Mouse (Mus musculus) midbrain, postnatal 0 days (tissue): ENCODE results near the gene Ikzf3. TPM values are rescaled to one million over a fixed set of nuclear protein-coding genes. Genes with fewer than 3 reads are reported as not detected.

Experiments used
- ATAC-seq: fragments of 200-750 bp; cut with Nextera tagmentation; 2 replicates; pipeline ENCODE4 v1.8.0; 2017; ENCODE audit warnings: moderate number of reproducible peaks, mild to moderate bottlenecking, moderate TSS enrichment, moderate library complexity; ENCODE audit not compliant: low FRiP score
- DNase-seq: peaks from one replicate; pipeline ENCODE4 v3.0.0-alpha.2; 2015; ENCODE audit warnings: low spot score
- H3K27ac ChIP-seq: fragments of 300-500 bp; sonication (generic); 2 replicates; pipeline ENCODE4 v1.5.1; 2014; ENCODE audit warnings: low read depth, mild to moderate bottlenecking, low read length, mixed read lengths
- H3K27me3 ChIP-seq: fragments of 300-500 bp; sonication (generic); 2 replicates; pipeline ENCODE4 v1.6.1; 2014; ENCODE audit warnings: low read length, control low read depth, mixed read lengths; ENCODE audit not compliant: insufficient read depth
- H3K36me3 ChIP-seq: fragments of 300-500 bp; sonication (generic); 2 replicates; pipeline ENCODE4 v1.6.1; 2014; ENCODE audit warnings: low read length, control low read depth, mixed read lengths; ENCODE audit not compliant: insufficient read depth
- H3K4me1 ChIP-seq: fragments of 300-500 bp; sonication (generic); 2 replicates; pipeline ENCODE4 v1.6.1; 2014; ENCODE audit warnings: mild to moderate bottlenecking, control low read depth, antibody characterized with exemption, low read length, mixed read lengths; ENCODE audit not compliant: insufficient read depth
- H3K4me2 ChIP-seq: fragments of 300-500 bp; sonication (generic); 2 replicates; pipeline ENCODE4 v1.6.1; 2014; ENCODE audit warnings: low read depth, mild to moderate bottlenecking, low read length, mixed read lengths; ENCODE audit not compliant: poor library complexity, severe bottlenecking
- H3K4me3 ChIP-seq: fragments of 300-500 bp; sonication (generic); 2 replicates; pipeline ENCODE4 v1.5.1; 2014; ENCODE audit warnings: low read depth, mild to moderate bottlenecking, low read length, moderate library complexity
- H3K9ac ChIP-seq: fragments of 300-500 bp; sonication (generic); replicated peaks from 2 replicates; pipeline ENCODE4 v1.6.1; 2014; ENCODE audit warnings: mild to moderate bottlenecking, low read length, moderate library complexity, mixed read lengths; ENCODE audit not compliant: poor library complexity, severe bottlenecking
- H3K9me3 ChIP-seq: fragments of 300-500 bp; sonication (generic); 2 replicates; pipeline ENCODE4 v1.6.1; 2016; ENCODE audit warnings: low read length, control low read depth
- CTCF ChIP-seq: IDR thresholded peaks from 2 replicates; pipeline ENCODE4 v1.5.1; 2016; ENCODE audit warnings: antibody characterized with exemption, mild to moderate bottlenecking
- WGBS: fragments of 180-500 bp; shearing (Covaris S2); extraction: QIAGEN DNeasy Blood & Tissue Kit; methylation state at CpG from one replicate; pipeline ENCODE4 v1.1.7; 2014; 5-methylcytosine and 5-hydroxymethylcytosine counted together
- polyA plus RNA-seq: library from polyadenylated mRNA; unstranded; fragments of >200 nt; fragmentation: Nextera tagmentation; extraction: Ambion mirVana; gene quantifications from 2 replicates; pipeline ENCODE4 v1.2.1, GENCODE M21; 2015
- total RNA-seq: library from RNA; depleted of rRNA; stranded (reverse); fragments of >200 nt; gene quantifications from 2 replicates; pipeline ENCODE4 v1.2.3, GENCODE M21; 2014

The Ikzf3 gene
- total and polyA plus RNA-seq, 2 experiments from 2014 or later = 0.05 to 0.16 TPM

- WGBS = 37% methylated on average over 3 of the region's 3 CpGs
- TF ChIP-seq CTCF = peak; percentile 36
- Histone ChIP-seq H3K4me3 (no peak overlapping the region), H3K27me3 (no peaks in the 10 kb centered on the region), H3K36me3 (peaks cover 17% of the 10 kb centered on the region), H3K9me3 (no peaks in the 10 kb centered on the region), H3K4me2 (no peak overlapping the region), H3K27ac (no peak overlapping the region), H3K9ac (no peak overlapping the region), H3K4me1 (peaks cover 20% of the 10 kb centered on the region)
- no peak for DNase-seq
- ATAC-seq = no peak
These were observed 37.7 kb upstream of the Ikzf3 start for GRCm38 (mm10) chr11:98583571-98583970.

DNA sequence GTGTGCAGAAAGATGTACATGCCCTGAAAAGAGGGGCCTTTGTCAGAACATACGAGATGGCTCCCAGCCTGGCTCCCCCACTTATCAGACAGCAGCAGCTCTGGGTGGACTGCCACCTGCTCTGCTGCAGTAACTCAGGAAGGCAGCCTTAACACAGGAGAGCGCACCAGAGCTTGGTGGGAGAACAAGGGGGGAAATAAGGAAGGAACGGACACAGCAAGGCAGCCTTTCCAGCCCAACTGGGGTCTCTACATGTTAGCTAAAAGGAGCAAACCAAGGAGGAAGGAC, 37.4 kb upstream of the Ikzf3 start:
- ATAC-seq = no peak
- 88% methylated on average over 3 of the region's 3 CpGs for WGBS
- no peak for DNase-seq

DNA sequence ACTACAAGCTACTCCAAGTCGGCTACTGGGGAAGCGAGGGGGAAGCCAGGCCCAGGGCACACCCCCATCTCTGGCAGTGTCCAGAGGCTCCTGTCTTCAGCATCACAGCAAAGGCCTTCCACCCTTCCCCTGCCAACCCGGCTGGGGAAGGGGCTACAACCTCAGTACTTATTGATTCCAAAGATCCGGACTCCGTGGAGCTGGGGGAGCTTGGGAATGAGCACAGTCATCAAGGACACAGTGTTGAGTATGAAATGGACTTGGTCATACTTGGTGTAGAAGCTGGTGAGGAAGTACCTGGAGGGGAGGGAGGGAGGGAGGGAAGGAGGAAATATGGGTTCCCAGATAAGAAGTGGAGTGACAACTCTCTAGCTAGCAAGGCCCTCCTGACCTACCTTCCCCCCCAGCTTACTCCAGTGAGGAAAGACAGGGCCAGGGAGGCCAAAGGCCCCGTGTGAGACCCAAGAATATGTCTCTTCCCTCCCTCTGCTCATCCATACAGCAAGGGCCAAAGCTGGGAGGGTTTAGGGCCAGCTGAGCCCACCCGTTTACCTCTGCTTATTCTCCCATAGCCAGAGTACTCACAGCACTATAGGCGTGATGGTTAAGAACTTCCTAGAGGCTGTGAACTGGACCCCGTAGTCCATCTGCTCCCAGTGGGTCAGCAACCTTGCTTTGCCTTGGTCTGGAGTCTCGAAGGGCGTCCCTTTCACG, 36.9 kb upstream of the Ikzf3 start:
- no peak for ATAC-seq
- 92% methylated on average over 12 of the region's 12 CpGs for WGBS
- no peak for TF ChIP-seq CTCF

More for the DNA sequence above, 37.4 kb upstream of the Ikzf3 start:
- no peak overlapping the region for H3K4me2 ChIP-seq
- H3K36me3 ChIP-seq = peaks cover 17% of the 10 kb centered on the region
- peaks cover 19% of the 10 kb centered on the region for H3K4me1 ChIP-seq
- H3K9me3 ChIP-seq = no peaks in the 10 kb centered on the region
- no peak overlapping the region for H3K27ac ChIP-seq
- H3K4me3 ChIP-seq = no peak overlapping the region
- no peak for TF ChIP-seq CTCF
- H3K9ac ChIP-seq = no peak overlapping the region
- no peaks in the 10 kb centered on the region for H3K27me3 ChIP-seq

GRCm38 (mm10) chr11:98582030-98582388, 36.2 kb upstream of the Ikzf3 start:
- ATAC-seq = no peak
- DNase-seq = no peak
- Histone ChIP-seq H3K36me3 (peaks cover 17% of the 10 kb centered on the region), H3K4me1 (peaks cover 14% of the 10 kb centered on the region), H3K9ac (no peak overlapping the region), H3K4me2 (no peak overlapping the region), H3K4me3 (no peak overlapping the region), H3K27ac (no peak overlapping the region), H3K27me3 (no peaks in the 10 kb centered on the region), H3K9me3 (no peaks in the 10 kb centered on the region)
- no peak for TF ChIP-seq CTCF
- WGBS = 86% methylated on average over 8 of the region's 8 CpGs

More for the DNA sequence above, 36.9 kb upstream of the Ikzf3 start:
- Histone ChIP-seq H3K27me3 (no peaks in the 10 kb centered on the region), H3K9ac (no peak overlapping the region), H3K4me3 (no peak overlapping the region), H3K4me2 (no peak overlapping the region), H3K27ac (no peak overlapping the region), H3K4me1 (peaks cover 17% of the 10 kb centered on the region), H3K36me3 (peaks cover 17% of the 10 kb centered on the region), H3K9me3 (no peaks in the 10 kb centered on the region)
- no peak for DNase-seq

DNA sequence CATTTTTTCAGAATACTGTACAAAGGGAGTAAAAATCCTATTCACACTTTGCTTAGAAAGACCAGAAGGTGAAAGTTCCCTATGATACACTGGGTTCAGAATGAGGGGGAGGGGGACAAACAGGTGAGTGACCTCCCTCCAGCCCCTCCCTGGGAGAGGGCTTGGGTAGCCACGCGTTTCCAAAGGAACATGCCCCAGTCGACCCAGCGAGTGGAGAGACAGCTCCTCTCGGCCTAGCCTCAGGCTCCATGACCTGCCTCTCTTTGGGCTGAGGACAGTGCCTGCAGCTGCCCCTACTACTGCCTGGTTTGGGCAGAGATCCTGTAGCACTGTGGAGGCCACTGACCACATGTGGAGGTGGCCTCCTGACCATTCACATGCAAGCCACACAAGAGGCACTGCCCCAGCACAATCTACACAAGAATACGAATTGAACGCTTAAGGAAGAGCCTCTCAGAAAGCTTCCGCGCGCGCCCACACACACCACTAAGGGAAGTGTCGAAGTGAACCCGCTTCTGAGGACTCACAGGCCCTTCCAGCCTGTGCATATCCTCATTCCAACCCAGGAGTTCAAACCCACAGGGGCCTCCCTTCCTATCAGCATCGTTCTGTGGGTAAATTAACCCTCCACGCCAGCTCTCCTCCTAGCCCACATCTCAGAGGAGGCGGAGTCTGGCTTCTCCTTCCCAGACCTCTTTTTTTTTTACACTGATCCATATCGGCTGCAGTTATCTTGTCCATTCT, 35.6 kb upstream of the Ikzf3 start:
- DNase-seq = no peak
- Histone ChIP-seq H3K4me2 (no peak overlapping the region), H3K4me3 (no peak overlapping the region), H3K27ac (no peak overlapping the region), H3K9me3 (no peaks in the 10 kb centered on the region), H3K27me3 (no peaks in the 10 kb centered on the region), H3K36me3 (peaks cover 17% of the 10 kb centered on the region), H3K4me1 (peaks cover 14% of the 10 kb centered on the region), H3K9ac (no peak overlapping the region)
- no peak for TF ChIP-seq CTCF
- ATAC-seq = no peak
- WGBS = 71% methylated on average over 17 of the region's 17 CpGs
